Mouse (Mus musculus) heart, adult 2 months (tissue): ENCODE measurements at regions not wholly inside any gene's neighbourhood (a gene's known extent, or its start where the extent isn't known, plus 50 kb on each side); places are given as distances from the start of the nearest gene placed in this dataset.

ENCODE experiments used
- CTCF ChIP-seq: fragments of 200-600 bp; IDR thresholded peaks from 2 replicates; pipeline ENCODE4 v1.8.1; 2022; ENCODE audit warnings: antibody characterized with exemption, mild to moderate bottlenecking, moderate library complexity
- POLR2A ChIP-seq: fragments of 200-500 bp; IDR thresholded peaks from 2 replicates; pipeline ENCODE4 v1.6.1; 2011; ENCODE audit warnings: mild to moderate bottlenecking, low read depth, low read length, control low read depth; ENCODE audit not compliant: insufficient read depth

- TF ChIP-seq CTCF (no peak), POLR2A (no peak)
Measured at GRCm38 (mm10) chr15:51682331-51682730, 2202.4 kb upstream of the Gm7489 start.
